Mouse (Mus musculus) heart, adult 2 months (tissue): ENCODE measurements at regions not wholly inside any gene's neighbourhood (a gene's known extent, or its start where the extent isn't known, plus 50 kb on each side); places are given as distances from the start of the nearest gene placed in this dataset.

Source experiments
- CTCF ChIP-seq: fragments of 200-600 bp; IDR thresholded peaks from 2 replicates; pipeline ENCODE4 v1.8.1; 2022; ENCODE audit warnings: antibody characterized with exemption, mild to moderate bottlenecking, moderate library complexity
- POLR2A ChIP-seq: fragments of 200-500 bp; IDR thresholded peaks from 2 replicates; pipeline ENCODE4 v1.6.1; 2011; ENCODE audit warnings: mild to moderate bottlenecking, low read depth, low read length, control low read depth; ENCODE audit not compliant: insufficient read depth

- TF ChIP-seq POLR2A = no peak
- TF ChIP-seq CTCF = no peak
These were observed 336.6 kb downstream of the Tns1 start for GRCm38 (mm10) chr1:73787666-73788065.
